Mouse (Mus musculus) MEL (cell line): Measurements from ENCODE around the gene Chst12. TPM values are rescaled to one million over a fixed set of nuclear protein-coding genes. Genes with fewer than 3 reads are reported as not detected.

Experiments used
- DNase-seq: peaks from one replicate; pipeline ENCODE4 v3.0.0; 2011; ENCODE audit warnings: low read depth, low spot score
- H3K27ac ChIP-seq: 2 replicates; pipeline ENCODE4 v1.5.1; 2012; ENCODE audit warnings: low read depth, mild to moderate bottlenecking, control low read depth, low read length, moderate library complexity; ENCODE audit not compliant: control insufficient read depth
- H3K27me3 ChIP-seq, 2 experiments: fragments of 150-350 bp in 1 of 2; sonication (generic) in 1 of 2; 2 replicates each; pipeline ENCODE4 v1.6.1; 2012; ENCODE audit warnings: low read length in 2 of 2, mild to moderate bottlenecking in 2 of 2, improper control_type of control experiment in 1 of 2, moderate library complexity in 1 of 2; ENCODE audit not compliant: insufficient read depth in 2 of 2, control insufficient read depth in 1 of 2
- H3K36me3 ChIP-seq, 2 experiments: 2 replicates each; pipeline ENCODE4 v1.6.1; 2012 to 2014; ENCODE audit warnings: low read length in 2 of 2, improper control_type of control experiment in 1 of 2, inconsistent platforms in 1 of 2, mild to moderate bottlenecking in 1 of 2; ENCODE audit not compliant: insufficient read depth in 2 of 2, control insufficient read depth in 1 of 2
- H3K4me1 ChIP-seq, 2 experiments: fragments of 150-350 bp in 1 of 2; sonication (generic) in 1 of 2; 2 replicates each; pipeline ENCODE4 v1.6.1; 2012; ENCODE audit warnings: low read length in 2 of 2, improper control_type of control experiment in 1 of 2, mild to moderate bottlenecking in 1 of 2; ENCODE audit not compliant: insufficient read depth in 2 of 2, control insufficient read depth in 1 of 2
- H3K4me3 ChIP-seq, 2 experiments: fragments of 150-350 bp in 1 of 2; sonication (generic) in 1 of 2; 2 replicates each; pipeline ENCODE4 v1.5.1; 2012; ENCODE audit warnings: low read depth in 2 of 2, low read length in 2 of 2, mild to moderate bottlenecking in 2 of 2, moderate library complexity in 2 of 2, control low read depth in 1 of 2, improper control_type of control experiment in 1 of 2; ENCODE audit not compliant: control insufficient read depth in 1 of 2, insufficient read depth in 1 of 2
- H3K79me2 ChIP-seq: 2 replicates; pipeline ENCODE4 v1.6.1; 2012; ENCODE audit warnings: mild to moderate bottlenecking, low read length, moderate library complexity; ENCODE audit not compliant: control insufficient read depth, poor library complexity, insufficient read depth
- H3K9ac ChIP-seq: 2 replicates; pipeline ENCODE4 v1.6.1; 2012; ENCODE audit warnings: low read depth, mild to moderate bottlenecking, control low read depth, low read length, moderate library complexity; ENCODE audit not compliant: control insufficient read depth, poor library complexity, severe bottlenecking
- H3K9me3 ChIP-seq: fragments of 150-350 bp; sonication (generic); replicated peaks from 2 replicates; pipeline ENCODE4 v1.6.1; 2012; ENCODE audit warnings: mild to moderate bottlenecking, low read length, improper control_type of control experiment, moderate library complexity; ENCODE audit not compliant: insufficient read depth
- BHLHE40 ChIP-seq: IDR thresholded peaks from 2 replicates; pipeline ENCODE4 v1.6.1; 2012; ENCODE audit warnings: low read depth, mild to moderate bottlenecking, inconsistent platforms, low read length, improper control_type of control experiment, borderline replicate concordance
- CHD1 ChIP-seq: IDR thresholded peaks from 2 replicates; pipeline ENCODE4 v1.6.1; 2012; ENCODE audit warnings: low read depth, mild to moderate bottlenecking, inconsistent platforms, low read length, improper control_type of control experiment
- CTCF ChIP-seq, 3 experiments: IDR thresholded peaks in 2 of 3; conservative IDR thresholded peaks in 1 of 3; 2 replicates each; pipeline ENCODE4 v1.5.1; 2011 to 2012; ENCODE audit warnings: low read length in 3 of 3, low read depth in 2 of 3, mild to moderate bottlenecking in 2 of 3, improper control_type of control experiment in 1 of 3, inconsistent platforms in 1 of 3, mixed read lengths in 1 of 3, moderate library complexity in 1 of 3; ENCODE audit not compliant: control insufficient read depth in 1 of 3, insufficient read depth in 1 of 3, poor library complexity in 1 of 3, severe bottlenecking in 1 of 3
- E2F4 ChIP-seq: IDR thresholded peaks from 2 replicates; pipeline ENCODE4 v1.6.1; 2011; ENCODE audit warnings: low read depth, low read length, improper control_type of control experiment, borderline replicate concordance
- EP300 ChIP-seq, 2 experiments: IDR thresholded peaks; 2 replicates each; pipeline ENCODE4 v1.6.1; 2011; ENCODE audit warnings: improper control_type of control experiment in 2 of 2, low read length in 2 of 2, low read depth in 1 of 2, mild to moderate bottlenecking in 1 of 2
- GABPA ChIP-seq: IDR thresholded peaks from 2 replicates; pipeline ENCODE4 v1.6.1; 2012; ENCODE audit warnings: low read depth, mild to moderate bottlenecking, inconsistent platforms, low read length, improper control_type of control experiment, moderate library complexity
- HCFC1 ChIP-seq: IDR thresholded peaks from 2 replicates; pipeline ENCODE4 v1.6.1; 2012; ENCODE audit warnings: low read depth, mild to moderate bottlenecking, inconsistent platforms, low read length, improper control_type of control experiment, moderate library complexity
- JUND ChIP-seq: IDR thresholded peaks from 2 replicates; pipeline ENCODE4 v1.6.1; 2011; ENCODE audit warnings: low read depth, mild to moderate bottlenecking, improper control_type of control experiment, low read length
- KAT2A ChIP-seq: conservative IDR thresholded peaks from 2 replicates; pipeline ENCODE4 v1.6.1; 2012; ENCODE audit warnings: low read depth, low read length, improper control_type of control experiment, inconsistent platforms
- MAFK ChIP-seq: IDR thresholded peaks from 2 replicates; pipeline ENCODE4 v1.6.1; 2011; ENCODE audit warnings: low read depth, mild to moderate bottlenecking, low read length, improper control_type of control experiment, borderline replicate concordance
- MXI1 ChIP-seq: IDR thresholded peaks from 2 replicates; pipeline ENCODE4 v1.6.1; 2011; ENCODE audit warnings: mild to moderate bottlenecking, low read depth, low read length, improper control_type of control experiment
- MYC ChIP-seq: IDR thresholded peaks from 2 replicates; pipeline ENCODE4 v1.6.1; 2011; ENCODE audit warnings: low read depth, mild to moderate bottlenecking, low read length, improper control_type of control experiment, moderate library complexity
- NELFE ChIP-seq: IDR thresholded peaks from 2 replicates; pipeline ENCODE4 v1.6.1; 2011; ENCODE audit warnings: low read depth, low read length, improper control_type of control experiment
- POLR2A ChIP-seq, 2 experiments: IDR thresholded peaks; 2 replicates each; pipeline ENCODE4 v1.6.1; 2011 to 2012; ENCODE audit warnings: low read length in 2 of 2, mild to moderate bottlenecking in 2 of 2, control low read depth in 1 of 2, improper control_type of control experiment in 1 of 2, low read depth in 1 of 2, moderate library complexity in 1 of 2; ENCODE audit not compliant: control insufficient read depth in 1 of 2, insufficient read depth in 1 of 2, poor library complexity in 1 of 2
- POLR2AphosphoS5 ChIP-seq: IDR thresholded peaks from 2 replicates; pipeline ENCODE4 v1.6.1; 2012; ENCODE audit warnings: low read depth, borderline replicate concordance, mild to moderate bottlenecking, inconsistent platforms, low read length, moderate library complexity, mixed read lengths
- RAD21 ChIP-seq: IDR thresholded peaks from 2 replicates; pipeline ENCODE4 v1.6.1; 2011; ENCODE audit warnings: mild to moderate bottlenecking, low read depth, low read length, improper control_type of control experiment
- RCOR1 ChIP-seq: IDR thresholded peaks from 2 replicates; pipeline ENCODE4 v1.6.1; 2012; ENCODE audit warnings: low read depth, mild to moderate bottlenecking, inconsistent platforms, low read length, improper control_type of control experiment
- SIN3A ChIP-seq: IDR thresholded peaks from 2 replicates; pipeline ENCODE4 v1.6.1; 2012; ENCODE audit warnings: low read length, improper control_type of control experiment, inconsistent platforms
- SMC3 ChIP-seq: IDR thresholded peaks from 2 replicates; pipeline ENCODE4 v1.6.1; 2011; ENCODE audit warnings: low read depth, low read length, improper control_type of control experiment
- TBP ChIP-seq: IDR thresholded peaks from 2 replicates; pipeline ENCODE4 v1.8.0; 2011; ENCODE audit warnings: low read depth, low read length, improper control_type of control experiment
- TCF12 ChIP-seq: IDR thresholded peaks from 2 replicates; pipeline ENCODE4 v1.6.1; 2014; ENCODE audit warnings: low read depth, mild to moderate bottlenecking, inconsistent platforms, low read length, improper control_type of control experiment, moderate library complexity
- USF1 ChIP-seq: IDR thresholded peaks from 2 replicates; pipeline ENCODE4 v1.6.1; 2014; ENCODE audit warnings: low read depth, mild to moderate bottlenecking, inconsistent platforms, low read length, improper control_type of control experiment, moderate library complexity
- USF2 ChIP-seq, 2 experiments: IDR thresholded peaks; 2 replicates each; pipeline ENCODE4 v1.6.1; 2011 to 2012; ENCODE audit warnings: improper control_type of control experiment in 2 of 2, low read length in 2 of 2, borderline replicate concordance in 1 of 2, inconsistent platforms in 1 of 2, low read depth in 1 of 2, mild to moderate bottlenecking in 1 of 2; ENCODE audit not compliant: insufficient read depth in 1 of 2
- ZC3H11A ChIP-seq: IDR thresholded peaks from 2 replicates; pipeline ENCODE4 v1.6.1; 2012; ENCODE audit warnings: low read depth, mild to moderate bottlenecking, inconsistent platforms, low read length, improper control_type of control experiment
- ZKSCAN1 ChIP-seq: IDR thresholded peaks from 2 replicates; pipeline ENCODE4 v1.6.1; 2012; ENCODE audit warnings: low read depth, mild to moderate bottlenecking, inconsistent platforms, low read length, improper control_type of control experiment, moderate library complexity
- ZNF384 ChIP-seq: IDR thresholded peaks from 2 replicates; pipeline ENCODE4 v1.6.1; 2012; ENCODE audit warnings: low read depth, mild to moderate bottlenecking, inconsistent platforms, low read length, improper control_type of control experiment
- polyA plus RNA-seq, 2 experiments: library from polyadenylated mRNA; stranded (reverse) in 1 of 2; unstranded in 1 of 2; fragments of >175 nt in 1 of 2; fragments of >200 nt in 1 of 2; gene quantifications; 2 replicates each; pipeline versions ENCODE4 v1.2.1 to v1.2.4; 2012; ENCODE audit warnings: low replicate concordance in 2 of 2, low read depth in 1 of 2; ENCODE audit not compliant: insufficient read length in 2 of 2, insufficient read depth in 1 of 2, missing spikeins in 1 of 2
- total RNA-seq: library from RNA; depleted of rRNA; stranded (reverse); fragments of 300-350 nt; gene quantifications from 2 replicates; pipeline ENCODE4 v1.2.3, GENCODE M21; 2012

Gene Chst12
- total and polyA plus RNA-seq, 3 experiments: 4.1 to 8.6 TPM; not detected in 1

GRCm38 (mm10) chr5:140472336-140472735 is 33.0 kb upstream of the Chst12 start:
- no peak overlapping the region for H3K4me3 ChIP-seq
- no peaks in the 10 kb centered on the region for H3K79me2 ChIP-seq
- peak; percentile 59 for DNase-seq
- peak; percentile 60 for TF ChIP-seq ZC3H11A
- no peak for TF ChIP-seq MXI1
- TF ChIP-seq ZKSCAN1: no peak
- TF ChIP-seq RCOR1: no peak
- TF ChIP-seq SMC3: peak; percentile 57
- no peak for TF ChIP-seq TCF12
- no peak for TF ChIP-seq CHD1
- TF ChIP-seq KAT2A: no peak
- TF ChIP-seq EP300 (IDR thresholded peaks at IDR 0.05; ENCODE audit: low read depth in 1 of 2, low read length in 2 of 2): no peak
- TF ChIP-seq TBP: no peak
- no peak for TF ChIP-seq NELFE
- TF ChIP-seq GABPA: no peak
- TF ChIP-seq MYC: no peak
- no peak for TF ChIP-seq JUND
- TF ChIP-seq POLR2A (IDR thresholded peaks at IDR 0.05; ENCODE audit: control insufficient read depth in 1 of 2, insufficient read depth in 1 of 2, low read depth in 1 of 2, low read length in 2 of 2, poor library complexity in 1 of 2): no peak
- peak; percentile 54 to 70 (median 63) for TF ChIP-seq CTCF (IDR thresholded peaks at IDR 0.05 in 2 of 3, conservative IDR thresholded peaks at IDR 0.05 in 1 of 3; ENCODE audit: control insufficient read depth in 1 of 3, insufficient read depth in 1 of 3, low read depth in 2 of 3, low read length in 3 of 3, poor library complexity in 1 of 3, severe bottlenecking in 1 of 3)
- no peak for TF ChIP-seq POLR2AphosphoS5
- no peak for TF ChIP-seq USF1
- no peak for TF ChIP-seq ZNF384
- TF ChIP-seq SIN3A: no peak
- TF ChIP-seq USF2 (IDR thresholded peaks at IDR 0.05; ENCODE audit: borderline replicate concordance in 1 of 2, insufficient read depth in 1 of 2, low read depth in 1 of 2, low read length in 2 of 2): no peak
- TF ChIP-seq RAD21: peak; percentile 77
- no peak for TF ChIP-seq E2F4
- TF ChIP-seq BHLHE40: no peak
- TF ChIP-seq HCFC1: no peak
- no peak for TF ChIP-seq MAFK
- no peaks in the 10 kb centered on the region for H3K9me3 ChIP-seq
- no peaks in the 10 kb centered on the region for H3K36me3 ChIP-seq
- H3K4me1 ChIP-seq: no peaks in the 10 kb centered on the region
- H3K27ac ChIP-seq: no peak overlapping the region
- no peaks in the 10 kb centered on the region for H3K27me3 ChIP-seq
- no peak overlapping the region for H3K9ac ChIP-seq
